Mouse (Mus musculus): ENCODE data around the gene Ap1s3. TPM values are rescaled to one million over a fixed set of nuclear protein-coding genes. Genes with fewer than 3 reads are reported as not detected.

Ap1s3 gene
- polyA plus RNA-seq (2016; fragmentation: Nextera tagmentation; extraction: Ambion mirVana) = 0.21 and 0.28 TPM in 2 replicates

DNA sequence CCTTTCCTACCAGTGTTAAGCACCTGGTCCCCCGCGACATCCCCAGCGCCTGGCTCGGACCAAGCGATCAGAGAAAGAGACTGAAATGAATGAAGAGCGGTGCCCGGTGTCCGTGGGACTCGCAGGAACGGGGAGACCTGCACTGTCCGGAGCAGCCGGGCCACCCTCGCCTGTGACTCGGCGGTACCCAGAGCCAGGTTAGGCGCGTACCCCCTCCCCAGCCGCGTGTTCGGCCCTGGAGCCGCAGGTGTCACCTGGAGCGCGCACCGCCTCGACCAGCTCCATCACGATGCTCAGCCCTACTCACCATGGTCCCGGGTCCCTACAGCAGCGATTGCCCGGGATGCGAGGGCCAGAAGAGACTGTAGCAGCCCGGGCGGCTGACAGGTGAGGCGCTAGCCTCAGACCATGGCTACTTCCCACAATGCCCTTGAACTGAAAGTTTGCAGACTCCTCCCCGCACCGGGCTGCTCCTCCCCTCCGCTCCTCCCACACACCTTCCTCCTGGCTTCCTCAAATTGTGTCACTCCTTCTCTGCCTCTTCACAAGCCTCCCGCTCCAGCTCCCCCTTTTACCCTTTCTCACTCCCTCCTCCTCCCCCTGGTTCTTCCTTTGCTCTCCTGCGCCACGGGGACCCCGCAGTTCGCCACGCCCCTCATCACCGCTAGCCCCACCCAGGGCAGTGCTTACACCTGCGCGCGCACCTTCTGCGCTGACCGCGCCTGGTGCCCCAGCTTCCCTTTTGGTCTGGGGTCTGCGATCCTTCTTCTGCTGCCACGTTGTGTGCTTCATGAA lies at the start of gene Ap1s3:
TSS of gene Ap1s3 (minus strand) at position 430 of the 795 bp plus-strand sequence.
- under 1% methylated on average over 51 of the region's 51 CpGs for WGBS
- H3K4me3 ChIP-seq = peak within 1 kb of the TSS; percentile 74
- H3K9me3 ChIP-seq = no peaks in the 10 kb centered on the region
- H3K36me3 ChIP-seq = no peaks in the 10 kb centered on the region
- H3K27me3 ChIP-seq (ENCODE audit: insufficient read depth, poor library complexity, severe bottlenecking) = peaks cover 38% of the 10 kb centered on the region
- DNase-seq (ENCODE audit: low spot score) = peak; percentile 81
- H3K27ac ChIP-seq = peak within 1 kb of the TSS; percentile 72
- peaks cover 12% of the 10 kb centered on the region; the same call in 1 of the 2 replicates for H3K4me1 ChIP-seq

DNA sequence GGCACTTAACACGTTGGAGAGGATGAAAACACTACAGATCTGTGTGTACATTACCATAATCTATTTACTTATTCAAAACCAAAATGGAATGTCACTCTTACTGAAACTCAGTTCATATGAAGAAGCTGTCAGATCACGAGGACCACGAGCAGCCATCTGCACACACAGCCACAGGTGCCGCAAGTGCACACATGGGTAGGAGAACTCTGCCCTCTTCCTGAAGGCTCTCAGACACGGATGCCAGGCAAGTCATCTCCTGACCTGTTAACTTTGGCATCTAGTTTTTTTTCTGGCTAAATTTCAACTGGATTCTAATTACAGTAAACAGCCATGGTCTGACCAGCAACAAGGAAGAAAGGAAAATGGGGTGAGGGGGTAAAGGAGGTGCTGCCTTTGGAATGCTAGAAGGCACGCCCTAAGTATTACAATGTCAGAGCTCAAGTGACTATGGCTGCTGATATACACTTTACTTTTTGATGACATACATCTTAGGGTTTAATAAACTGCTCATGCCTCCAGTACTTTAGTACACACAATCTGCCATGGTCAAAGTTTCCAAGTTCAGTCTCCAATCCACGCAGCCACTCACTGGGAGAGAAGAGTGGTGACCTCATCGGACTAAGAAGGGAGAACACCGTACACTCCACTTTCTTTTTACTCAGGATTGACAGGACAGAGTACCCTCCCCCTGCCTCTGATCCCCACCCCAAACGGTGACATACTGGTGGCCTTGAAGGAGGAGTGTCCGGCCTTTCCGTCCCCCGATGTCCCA lies 42.6 kb upstream of the Ap1s3 start:
- Histone ChIP-seq H3K27me3 (ENCODE audit: insufficient read depth, poor library complexity, severe bottlenecking) (no peaks in the 10 kb centered on the region), H3K4me1 (peaks cover 11% of the 10 kb centered on the region; the same call in 1 of the 2 replicates), H3K36me3 (peaks cover 27% of the 10 kb centered on the region), H3K27ac (no peak overlapping the region), H3K9me3 (no peaks in the 10 kb centered on the region), H3K4me3 (no peak overlapping the region)
- DNase-seq (ENCODE audit: low spot score) = no peak
- WGBS = 92% methylated on average over 13 of the region's 13 CpGs

DNA sequence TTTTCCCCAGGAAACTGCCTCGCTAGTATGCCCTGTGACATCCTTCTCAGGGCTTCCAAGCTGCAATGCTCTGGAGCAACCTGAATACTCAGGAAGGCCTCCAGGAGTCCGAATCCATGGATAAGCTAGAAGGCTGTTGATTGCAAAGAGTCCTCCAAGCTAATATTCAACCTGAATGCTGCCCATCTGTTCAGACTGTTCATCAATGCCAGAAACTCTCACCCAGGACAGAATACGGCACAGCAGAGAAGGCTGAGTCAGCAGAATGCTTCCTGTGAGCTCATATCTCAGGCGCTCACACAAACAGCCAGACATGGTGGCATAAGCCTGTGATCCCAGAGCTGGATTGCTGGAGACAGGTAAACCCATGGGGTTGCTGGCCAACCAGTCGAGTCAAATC lies 41.3 kb upstream of the Ap1s3 start:
- Histone ChIP-seq H3K4me3 (no peak overlapping the region), H3K36me3 (peaks cover 27% of the 10 kb centered on the region), H3K4me1 (peaks cover 11% of the 10 kb centered on the region; the same call in 1 of the 2 replicates), H3K27ac (no peak overlapping the region), H3K9me3 (no peaks in the 10 kb centered on the region), H3K27me3 (ENCODE audit: insufficient read depth, poor library complexity, severe bottlenecking) (no peaks in the 10 kb centered on the region)
- DNase-seq (ENCODE audit: low spot score) = no peak
- WGBS = 89% methylated on average over 5 of the region's 5 CpGs

DNA sequence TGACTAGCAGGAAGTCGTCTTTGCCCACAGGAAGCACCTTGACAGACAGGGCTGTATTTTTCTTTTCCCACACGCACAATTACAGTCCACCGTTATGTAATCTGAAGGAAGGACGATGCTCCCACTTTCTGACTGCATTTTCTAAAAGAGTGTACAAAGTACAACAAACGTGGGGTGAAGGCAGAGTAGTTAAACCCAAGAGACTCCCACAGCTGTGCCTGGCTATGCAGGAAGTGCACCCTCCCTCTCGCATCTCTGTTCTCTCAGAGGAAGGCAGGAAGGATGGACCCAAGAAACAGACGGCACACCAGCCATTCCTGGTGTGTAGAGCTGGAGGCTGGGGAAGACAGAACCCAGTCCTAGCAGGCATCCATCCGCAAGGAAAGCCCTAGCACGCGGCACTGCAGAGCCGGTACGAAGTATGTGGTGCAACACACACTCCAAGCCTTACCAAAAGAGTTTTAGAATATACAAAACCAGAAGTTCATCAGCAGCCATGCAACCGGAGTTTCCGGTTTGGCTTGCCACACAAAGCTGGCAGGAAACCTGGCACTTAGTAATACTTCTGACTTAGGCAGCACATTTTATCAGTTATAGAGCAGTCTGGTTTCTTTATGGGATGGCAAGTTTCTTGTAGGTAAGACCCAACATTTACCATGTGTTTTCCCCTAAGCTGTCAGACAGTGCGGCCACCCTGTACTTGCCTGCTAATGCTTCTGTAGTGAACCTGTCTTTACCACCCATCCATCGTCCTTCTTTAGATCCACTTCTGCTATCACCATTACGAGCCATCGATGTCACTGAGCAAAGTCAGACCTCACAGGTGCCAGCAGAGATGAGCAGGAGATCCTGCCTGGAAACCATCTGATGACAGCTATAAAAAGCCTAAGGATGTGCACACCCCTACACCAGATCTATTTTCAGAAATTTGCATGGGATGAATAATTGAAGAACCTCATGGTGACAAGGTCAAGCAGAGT lies 39.7 kb upstream of the Ap1s3 start:
- H3K27me3 ChIP-seq (ENCODE audit: insufficient read depth, poor library complexity, severe bottlenecking) = no peaks in the 10 kb centered on the region
- DNase-seq (ENCODE audit: low spot score) = no peak
- H3K9me3 ChIP-seq = no peaks in the 10 kb centered on the region
- H3K27ac ChIP-seq = peak overlapping the region; percentile 42; the same call in 1 of the 2 replicates
- peaks cover 33% of the 10 kb centered on the region for H3K36me3 ChIP-seq
- peaks cover 11% of the 10 kb centered on the region; the same call in 1 of the 2 replicates for H3K4me1 ChIP-seq
- WGBS = 68% methylated on average over 18 of the region's 18 CpGs
- no peak overlapping the region for H3K4me3 ChIP-seq

DNA sequence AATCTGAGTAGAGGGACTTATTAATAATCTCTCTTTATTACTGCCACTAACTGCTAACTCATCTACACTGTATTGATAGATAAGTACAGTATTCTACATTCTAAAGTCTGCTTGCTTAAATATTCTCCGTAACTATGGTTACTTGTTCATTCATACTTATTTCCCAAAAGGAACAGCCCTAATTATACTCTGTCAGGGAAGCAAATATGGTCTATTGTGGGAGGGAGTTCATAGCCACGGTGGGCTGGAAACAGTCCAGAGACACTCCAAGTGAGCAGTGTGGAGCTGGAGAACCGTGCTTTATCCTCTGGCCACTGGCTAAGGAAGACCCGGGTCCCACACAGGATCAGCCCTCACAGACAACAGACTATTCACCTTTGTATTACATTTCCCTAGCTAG lies 38.9 kb upstream of the Ap1s3 start:
- 60% methylated on average over 4 of the region's 4 CpGs for WGBS
- H3K4me3 ChIP-seq = no peak overlapping the region
- H3K27ac ChIP-seq = no peak overlapping the region
- H3K27me3 ChIP-seq (ENCODE audit: insufficient read depth, poor library complexity, severe bottlenecking) = no peaks in the 10 kb centered on the region
- peaks cover 37% of the 10 kb centered on the region for H3K36me3 ChIP-seq
- no peak for DNase-seq (ENCODE audit: low spot score)
- H3K4me1 ChIP-seq = peaks cover 11% of the 10 kb centered on the region; the same call in 1 of the 2 replicates
- no peaks in the 10 kb centered on the region for H3K9me3 ChIP-seq

DNA sequence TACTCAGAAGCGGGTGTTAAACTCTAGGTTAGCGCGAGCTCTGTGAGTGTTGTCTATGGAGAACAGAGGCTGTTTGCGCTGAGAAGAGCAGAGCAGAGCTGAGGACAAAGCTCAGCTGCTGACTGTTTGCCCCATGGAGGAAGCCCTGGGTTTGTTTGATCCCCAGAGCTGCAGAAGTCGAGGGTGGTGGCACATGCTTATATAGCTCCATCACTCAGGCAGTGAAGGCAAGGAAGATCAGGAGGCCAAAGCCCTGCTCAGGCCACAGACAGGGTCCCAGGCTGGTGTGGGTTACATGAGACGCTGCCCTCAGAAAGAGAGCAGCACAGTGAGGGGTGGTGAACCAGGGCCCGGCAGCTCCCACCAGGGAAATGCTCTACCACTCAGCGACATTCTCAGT lies 38.4 kb upstream of the Ap1s3 start:
- Histone ChIP-seq H3K4me1 (peaks cover 11% of the 10 kb centered on the region; the same call in 1 of the 2 replicates), H3K4me3 (no peak overlapping the region), H3K27me3 (ENCODE audit: insufficient read depth, poor library complexity, severe bottlenecking) (no peaks in the 10 kb centered on the region), H3K27ac (no peak overlapping the region), H3K9me3 (no peaks in the 10 kb centered on the region), H3K36me3 (peaks cover 37% of the 10 kb centered on the region)
- 84% methylated on average over 8 of the region's 8 CpGs for WGBS
- DNase-seq (ENCODE audit: low spot score) = no peak

DNA sequence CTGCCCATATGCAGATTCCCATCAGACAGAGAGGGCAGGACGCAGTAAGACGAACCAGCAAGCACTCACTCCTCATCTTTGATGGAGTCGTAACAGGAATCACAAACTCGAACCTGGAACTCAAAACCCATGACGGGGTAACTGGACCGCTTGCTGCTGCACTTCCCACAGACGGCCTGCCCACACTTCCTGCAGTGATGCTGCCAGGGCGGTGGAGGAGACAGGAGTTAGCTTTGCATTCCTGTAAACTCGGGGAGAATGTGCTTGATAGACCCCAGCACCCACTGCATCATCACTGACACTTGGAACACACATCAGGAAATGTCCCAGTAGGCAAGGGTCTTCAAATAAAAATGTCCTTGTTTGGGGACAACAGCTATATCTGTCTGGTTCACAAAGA lies 35.6 kb upstream of the Ap1s3 start:
- no peak for DNase-seq (ENCODE audit: low spot score)
- no peak overlapping the region for H3K27ac ChIP-seq
- 79% methylated on average over 9 of the region's 9 CpGs for WGBS
- H3K9me3 ChIP-seq = no peaks in the 10 kb centered on the region
- H3K27me3 ChIP-seq (ENCODE audit: insufficient read depth, poor library complexity, severe bottlenecking) = no peaks in the 10 kb centered on the region
- no peak overlapping the region for H3K4me3 ChIP-seq
- peaks cover 11% of the 10 kb centered on the region; the same call in 1 of the 2 replicates for H3K4me1 ChIP-seq
- peaks cover 18% of the 10 kb centered on the region; the same call in 1 of the 2 replicates for H3K36me3 ChIP-seq

DNA sequence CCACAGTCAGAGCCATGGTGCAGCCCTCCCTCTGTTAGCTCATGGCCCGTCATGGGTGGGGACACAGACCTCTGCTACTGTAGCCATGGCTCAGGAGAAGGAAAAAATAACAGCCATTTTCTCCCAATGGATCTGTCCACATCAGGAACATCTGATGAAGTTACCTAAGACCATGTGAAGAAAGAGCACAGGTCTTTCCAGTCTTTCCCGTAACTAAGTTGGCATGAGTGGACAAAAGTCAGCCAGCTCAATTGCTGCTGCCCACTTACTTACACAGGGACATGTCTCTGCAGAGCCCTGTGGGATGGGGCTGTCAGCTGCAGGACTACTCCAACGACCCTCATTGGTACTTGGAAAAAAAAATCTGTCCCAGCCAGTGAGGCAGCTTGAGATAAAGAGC lies 34.9 kb upstream of the Ap1s3 start:
- Histone ChIP-seq H3K9me3 (no peaks in the 10 kb centered on the region), H3K27me3 (ENCODE audit: insufficient read depth, poor library complexity, severe bottlenecking) (no peaks in the 10 kb centered on the region), H3K27ac (no peak overlapping the region), H3K4me3 (no peak overlapping the region), H3K36me3 (peaks cover 15% of the 10 kb centered on the region; the same call in 1 of the 2 replicates), H3K4me1 (peaks cover 10% of the 10 kb centered on the region; the same call in 1 of the 2 replicates)
- WGBS = 68% methylated on average over 3 of the region's 3 CpGs
- no peak for DNase-seq (ENCODE audit: low spot score)

DNA sequence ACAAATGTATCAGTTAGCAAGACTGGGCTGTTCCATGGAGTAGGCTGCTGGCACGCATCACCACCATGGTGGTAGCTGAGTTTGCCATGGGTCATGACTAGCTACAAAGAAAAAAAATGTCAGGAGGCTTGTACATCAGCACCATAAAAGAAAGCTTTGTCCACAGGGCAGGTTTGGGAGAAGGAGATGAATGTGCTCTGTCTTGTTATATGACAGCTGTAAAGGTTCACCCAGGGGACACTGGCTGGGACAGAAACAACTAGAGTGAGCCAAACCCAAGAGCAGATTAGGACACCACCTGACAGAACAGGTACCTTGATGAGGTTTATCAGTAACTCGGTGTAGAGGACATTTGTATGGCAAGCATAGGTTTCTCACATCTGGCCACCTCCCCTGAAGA lies 32.9 kb upstream of the Ap1s3 start:
- H3K36me3 ChIP-seq = peaks cover 15% of the 10 kb centered on the region; the same call in 1 of the 2 replicates
- H3K4me3 ChIP-seq = no peak overlapping the region
- no peak overlapping the region for H3K27ac ChIP-seq
- no peaks in the 10 kb centered on the region for H3K27me3 ChIP-seq (ENCODE audit: insufficient read depth, poor library complexity, severe bottlenecking)
- no peaks in the 10 kb centered on the region for H3K4me1 ChIP-seq
- 89% methylated on average over 2 of the region's 2 CpGs for WGBS
- no peak for DNase-seq (ENCODE audit: low spot score)
- no peaks in the 10 kb centered on the region for H3K9me3 ChIP-seq

DNA sequence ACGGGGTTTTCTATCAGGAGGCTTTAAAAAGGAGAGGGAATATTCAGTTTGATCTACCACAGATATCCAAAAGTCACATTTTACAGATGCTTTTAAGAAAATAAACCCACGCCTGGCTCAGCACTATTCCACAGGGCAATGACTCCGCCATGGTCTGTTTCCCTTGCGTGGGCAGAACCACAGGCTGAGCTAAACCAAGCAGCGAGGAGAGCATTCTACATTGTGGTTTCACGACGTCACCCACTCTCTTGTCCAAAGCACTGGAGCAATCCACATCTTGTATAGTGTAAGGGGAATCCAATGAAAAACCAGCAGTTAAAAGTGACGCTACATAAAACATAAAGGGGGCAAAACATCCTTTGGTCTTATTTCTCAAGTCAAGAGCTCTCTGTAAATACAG lies 31.7 kb upstream of the Ap1s3 start:
- WGBS = 88% methylated on average over 8 of the region's 8 CpGs
- H3K27me3 ChIP-seq (ENCODE audit: insufficient read depth, poor library complexity, severe bottlenecking) = no peaks in the 10 kb centered on the region
- H3K4me1 ChIP-seq = no peaks in the 10 kb centered on the region
- H3K4me3 ChIP-seq = no peak overlapping the region
- peaks cover 15% of the 10 kb centered on the region; the same call in 1 of the 2 replicates for H3K36me3 ChIP-seq
- no peak for DNase-seq (ENCODE audit: low spot score)
- H3K27ac ChIP-seq = no peak overlapping the region
- H3K9me3 ChIP-seq = no peaks in the 10 kb centered on the region

DNA sequence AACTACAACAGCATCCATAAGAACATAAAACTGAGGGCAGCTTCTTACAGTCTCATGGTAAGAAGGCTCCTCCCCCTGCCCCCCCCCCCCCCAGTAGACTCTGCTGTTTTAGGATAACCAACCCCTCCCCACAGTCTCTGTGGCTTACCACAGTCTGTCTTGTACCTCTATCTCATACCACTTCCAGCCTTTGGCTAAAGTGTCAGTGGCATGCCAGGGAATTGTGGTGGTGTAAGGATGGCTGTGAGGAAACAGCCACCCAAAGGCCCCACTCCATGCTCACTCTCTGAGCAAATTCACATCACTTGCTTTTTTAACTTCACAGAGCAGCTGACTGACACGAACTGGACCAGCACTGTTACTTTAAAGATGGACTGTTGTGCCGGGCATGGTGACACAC lies 26.7 kb upstream of the Ap1s3 start:
- Histone ChIP-seq H3K4me3 (no peak overlapping the region), H3K36me3 (no peaks in the 10 kb centered on the region), H3K9me3 (no peaks in the 10 kb centered on the region), H3K4me1 (no peaks in the 10 kb centered on the region), H3K27me3 (ENCODE audit: insufficient read depth, poor library complexity, severe bottlenecking) (no peaks in the 10 kb centered on the region), H3K27ac (no peak overlapping the region)
- DNase-seq (ENCODE audit: low spot score) = peak; percentile 59
- 87% methylated on average over 2 of the region's 2 CpGs for WGBS

DNA sequence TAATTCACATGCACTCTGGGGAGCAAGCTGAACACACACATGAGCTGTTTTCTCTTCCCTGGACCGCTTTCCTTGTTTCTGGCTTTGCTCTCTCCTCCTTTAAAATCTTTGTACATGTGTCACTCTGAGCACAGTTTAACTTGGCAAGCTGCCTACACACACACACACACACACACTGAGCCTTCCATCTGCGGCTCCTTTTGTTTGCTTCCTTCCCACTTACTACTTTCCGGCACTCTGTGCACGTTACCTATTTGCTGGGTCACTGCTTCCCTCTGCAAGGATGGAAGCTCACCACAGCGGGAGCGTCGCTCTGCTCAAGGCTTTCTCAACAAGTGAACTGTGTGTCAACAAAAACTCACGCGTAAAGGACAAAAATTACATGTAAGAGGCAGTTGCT lies 25.6 kb upstream of the Ap1s3 start:
- Histone ChIP-seq H3K4me1 (no peaks in the 10 kb centered on the region), H3K36me3 (no peaks in the 10 kb centered on the region), H3K27ac (no peak overlapping the region), H3K9me3 (no peaks in the 10 kb centered on the region), H3K4me3 (no peak overlapping the region), H3K27me3 (ENCODE audit: insufficient read depth, poor library complexity, severe bottlenecking) (no peaks in the 10 kb centered on the region)
- DNase-seq (ENCODE audit: low spot score) = peak; percentile 75
- 69% methylated on average over 9 of the region's 9 CpGs for WGBS

Measured in heart, embryonic 10.5 days (tissue).